Mouse (Mus musculus) stomach, postnatal 0 days (tissue): ENCODE data around the gene Gm28308.

Experiments
- CTCF ChIP-seq: IDR thresholded peaks from 2 replicates; pipeline ENCODE4 v1.5.1; 2016; ENCODE audit warnings: antibody characterized with exemption, low read depth, mild to moderate bottlenecking, moderate library complexity
- EP300 ChIP-seq: optimal IDR thresholded peaks from 2 replicates; pipeline ENCODE3; 2016; ENCODE audit warnings: antibody characterized with exemption

DNA sequence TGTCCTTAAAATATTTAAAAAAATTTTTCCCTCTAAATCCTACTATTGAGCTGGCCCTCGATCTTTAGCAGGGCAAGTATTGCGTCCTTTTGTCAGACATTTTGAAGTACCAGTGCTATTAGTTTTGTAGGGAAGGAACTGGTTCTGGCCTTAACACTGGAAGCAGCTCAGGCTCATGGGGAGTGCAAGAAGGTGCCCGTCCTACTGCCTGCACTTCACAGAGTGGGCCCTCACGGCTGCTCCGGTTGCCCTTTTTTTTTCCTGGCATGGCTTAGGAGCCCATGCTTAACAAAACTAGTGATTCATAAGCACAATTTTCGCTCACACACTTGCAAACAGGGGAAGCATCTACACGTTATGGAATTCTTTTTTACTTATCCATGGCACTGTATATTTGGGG is 25.8 kb upstream of the Gm28308 start:
- TF ChIP-seq CTCF (no peak), EP300 (no peak)
